Mouse (Mus musculus) liver, embryonic 11.5 days (tissue): ENCODE results near the gene Zfp287. TPM values are rescaled to one million over a fixed set of nuclear protein-coding genes. Genes with fewer than 3 reads are reported as not detected.

ENCODE experiments used
- ATAC-seq: fragments of 200-750 bp; cut with Nextera tagmentation; replicated peaks from 2 replicates; pipeline ENCODE4 v1.8.0; 2017; ENCODE audit warnings: moderate number of reproducible peaks, mild to moderate bottlenecking, moderate TSS enrichment, moderate library complexity; ENCODE audit not compliant: low FRiP score
- DNase-seq: peaks from one replicate; pipeline ENCODE4 v3.0.0-alpha.2; 2017; ENCODE audit warnings: low spot score
- H3K27ac ChIP-seq: fragments of 300-500 bp; sonication (generic); 2 replicates; pipeline ENCODE4 v1.5.1; 2014; ENCODE audit warnings: mild to moderate bottlenecking, low read depth, low read length, control low read depth
- H3K27me3 ChIP-seq: fragments of 300-500 bp; sonication (generic); replicated peaks from 2 replicates; pipeline ENCODE4 v1.6.1; 2014; ENCODE audit warnings: low read length, mixed read lengths; ENCODE audit not compliant: control insufficient read depth, insufficient read depth
- H3K36me3 ChIP-seq: fragments of 300-500 bp; sonication (generic); 2 replicates; pipeline ENCODE4 v1.6.1; 2014; ENCODE audit warnings: mild to moderate bottlenecking, low read length, moderate library complexity, mixed read lengths; ENCODE audit not compliant: control insufficient read depth, insufficient read depth
- H3K4me1 ChIP-seq: fragments of 300-500 bp; sonication (generic); replicated peaks from 2 replicates; pipeline ENCODE4 v1.6.1; 2014; ENCODE audit warnings: low read length, mixed read lengths; ENCODE audit not compliant: control insufficient read depth, insufficient read depth
- H3K4me2 ChIP-seq: fragments of 300-500 bp; sonication (generic); 2 replicates; pipeline ENCODE4 v1.6.1; 2014; ENCODE audit warnings: mild to moderate bottlenecking, control low read depth, moderate library complexity
- H3K4me3 ChIP-seq: fragments of 300-500 bp; sonication (generic); 2 replicates; pipeline ENCODE4 v1.5.1; 2014; ENCODE audit warnings: low read depth, low read length, control low read depth
- H3K9ac ChIP-seq: fragments of 300-500 bp; sonication (generic); 2 replicates; pipeline ENCODE4 v1.6.1; 2014; ENCODE audit warnings: low read depth, low read length, control low read depth
- H3K9me3 ChIP-seq: fragments of 300-500 bp; sonication (generic); 2 replicates; pipeline ENCODE4 v1.6.1; 2016; ENCODE audit warnings: low read length, inconsistent platforms, mixed read lengths; ENCODE audit not compliant: control insufficient read depth
- WGBS: fragments of 180-500 bp; shearing (Covaris S2); extraction: QIAGEN DNeasy Blood & Tissue Kit; methylation state at CpG from one replicate; pipeline ENCODE4 v1.1.7; 2014; 5-methylcytosine and 5-hydroxymethylcytosine counted together
- polyA plus RNA-seq: library from polyadenylated mRNA; unstranded; fragments of >200 nt; fragmentation: Nextera tagmentation; extraction: Ambion mirVana; gene quantifications from 2 replicates; pipeline ENCODE4 v1.2.1, GENCODE M21; 2014

The Zfp287 gene
- polyA plus RNA-seq, 1 experiment from 2014 or later: 2.6 TPM

DNA sequence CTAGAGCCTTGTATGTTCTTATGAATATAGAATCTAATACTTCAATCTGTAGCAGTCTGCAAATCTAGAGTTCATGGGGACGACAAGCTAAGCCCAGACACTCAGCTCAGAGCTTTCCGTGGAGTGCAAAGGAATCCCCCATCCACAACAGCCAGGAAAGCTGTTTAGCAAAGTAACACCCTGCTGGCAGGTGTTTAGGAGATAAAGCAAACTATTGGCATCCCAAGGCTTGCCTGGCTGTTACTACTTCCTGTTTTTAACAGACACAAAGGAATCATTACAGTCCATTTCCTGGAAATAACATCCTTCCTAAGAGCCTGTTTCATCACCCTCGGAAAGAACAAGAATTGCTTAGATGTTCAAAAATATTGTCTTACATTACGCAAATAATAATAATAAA, 70.8 kb downstream of the Zfp287 start:
- no peaks in the 10 kb centered on the region for H3K9me3 ChIP-seq
- DNase-seq (no peak), ATAC-seq (no peak)
- WGBS: 48% methylated on average over 4 of the region's 4 CpGs
- H3K9ac ChIP-seq: no peak overlapping the region
- H3K4me1 ChIP-seq: no peaks in the 10 kb centered on the region
- no peaks in the 10 kb centered on the region for H3K27me3 ChIP-seq
- no peak overlapping the region for H3K27ac ChIP-seq
- H3K4me3 ChIP-seq: no peak overlapping the region
- no peaks in the 10 kb centered on the region; the same call in 1 of the 2 replicates for H3K36me3 ChIP-seq
- H3K4me2 ChIP-seq: no peak overlapping the region

DNA sequence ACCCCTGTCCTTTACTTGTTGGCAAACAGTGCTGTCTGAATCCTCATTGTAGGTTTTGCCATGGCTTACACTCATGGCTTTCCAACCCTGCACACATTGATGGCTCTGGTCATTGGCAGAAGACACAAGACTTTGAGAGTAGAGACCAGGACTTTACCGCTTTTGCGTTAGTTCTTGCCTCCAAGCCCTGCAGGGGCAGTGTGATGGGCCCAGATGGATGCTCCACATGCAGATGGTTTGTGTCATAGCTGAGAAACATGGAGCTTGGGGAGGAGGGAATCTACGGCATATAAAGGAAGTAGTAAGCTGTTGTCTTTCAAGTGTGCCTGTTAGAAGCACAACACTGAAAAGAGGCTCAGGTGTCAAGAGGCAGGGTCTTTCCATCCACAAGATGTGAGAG, 79.6 kb downstream of the Zfp287 start:
- Histone ChIP-seq H3K27ac (no peak overlapping the region), H3K4me1 (peaks cover 16% of the 10 kb centered on the region), H3K9me3 (no peaks in the 10 kb centered on the region), H3K36me3 (0 out of 2 replicates have a peak, but pooled peaks cover 3% of the 10 kb centered on the region), H3K27me3 (no peaks in the 10 kb centered on the region), H3K4me2 (no peak overlapping the region), H3K9ac (no peak overlapping the region), H3K4me3 (no peak overlapping the region)
- ATAC-seq: no peak
- WGBS: 92% methylated on average over 3 of the region's 3 CpGs
- DNase-seq: no peak

DNA sequence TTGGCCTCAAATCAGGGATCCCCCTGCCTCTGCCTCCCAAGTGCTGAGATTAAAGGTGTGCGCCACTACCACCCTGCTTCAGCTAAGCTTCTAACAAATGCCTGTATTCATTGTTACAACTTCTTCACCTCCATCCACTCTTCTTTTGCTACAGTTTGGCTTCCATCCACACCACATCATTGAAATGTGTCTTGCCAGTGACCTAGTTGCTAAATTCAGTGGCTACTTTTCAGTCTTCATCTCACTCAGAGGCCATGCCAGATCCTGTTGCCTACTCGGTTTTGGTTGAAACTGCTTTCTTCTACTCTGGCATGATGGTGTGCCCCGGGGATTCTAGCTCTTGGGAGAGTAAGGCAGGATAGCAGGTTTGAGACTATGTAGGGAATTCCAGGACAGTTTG, 80.1 kb downstream of the Zfp287 start:
- H3K4me3 ChIP-seq: no peak overlapping the region
- peaks cover 21% of the 10 kb centered on the region for H3K4me1 ChIP-seq
- H3K27ac ChIP-seq: no peak overlapping the region
- 0 out of 2 replicates have a peak, but pooled peaks cover 3% of the 10 kb centered on the region for H3K36me3 ChIP-seq
- H3K27me3 ChIP-seq: no peaks in the 10 kb centered on the region
- DNase-seq (no peak), ATAC-seq (no peak)
- H3K9me3 ChIP-seq: no peaks in the 10 kb centered on the region
- no peak overlapping the region for H3K9ac ChIP-seq
- H3K4me2 ChIP-seq: no peak overlapping the region
- WGBS: 87% methylated on average over 3 of the region's 3 CpGs

Other genes starting within 250 kb of the Zfp287 start
- gene Cenpv, start 192.6 kb downstream of the Zfp287 start, polyA plus RNA-seq: 34.3 and 38.4 TPM in 2 replicates
- gene Ubb, start 180.7 kb downstream of the Zfp287 start, polyA plus RNA-seq: 2,001 and 2,023 TPM in 2 replicates
- gene Trpv2, start 157.4 kb downstream of the Zfp287 start, polyA plus RNA-seq: 9.7 and 10.9 TPM in 2 replicates
- 6.7 and 8.1 TPM in 2 replicates for gene Lrrc75a, start 83.4 kb downstream of the Zfp287 start, polyA plus RNA-seq
- 25.7 and 26.1 TPM in 2 replicates for gene Mmgt2, start 83.2 kb downstream of the Zfp287 start, polyA plus RNA-seq
- gene Gm10428, start 21.2 kb upstream of the Zfp287 start, polyA plus RNA-seq: not detected in 2 replicates
- 8.3 and 8.6 TPM in 2 replicates for gene Zfp286, start 57.6 kb upstream of the Zfp287 start, polyA plus RNA-seq
- 2.2 and 3.1 TPM in 2 replicates for gene Trim16, start 88.3 kb upstream of the Zfp287 start, polyA plus RNA-seq
- 0.10 and 0.15 TPM in 2 replicates for gene Fbxw10, start 115.2 kb upstream of the Zfp287 start, polyA plus RNA-seq
- gene Tvp23b, start 147.6 kb upstream of the Zfp287 start, polyA plus RNA-seq: 49.1 and 53.7 TPM in 2 replicates
- gene Cdrt4, start 219.3 kb upstream of the Zfp287 start, polyA plus RNA-seq: 0.26 TPM in 1 of 2 replicates, not detected in the other